Mouse (Mus musculus) CH12.LX (cell line): ENCODE data around the gene Gm11020. TPM values are rescaled to one million over a fixed set of nuclear protein-coding genes. Genes with fewer than 3 reads are reported as not detected.

Experiments used
- DNase-seq: peaks from one replicate; pipeline ENCODE4 v3.0.0-alpha.2; 2013; ENCODE audit errors: extremely low read depth
- H3K27ac ChIP-seq: 2 replicates; pipeline ENCODE4 v1.5.1; 2012; ENCODE audit warnings: low read depth, mild to moderate bottlenecking, control low read depth, moderate library complexity; ENCODE audit not compliant: insufficient read depth
- H3K27me3 ChIP-seq: replicated peaks from 2 replicates; pipeline ENCODE3; 2012; ENCODE audit warnings: inconsistent platforms
- H3K36me3 ChIP-seq, 2 experiments: replicated peaks in 1 of 2; 2 replicates each; pipeline versions ENCODE3 to v1.6.1; 2012; ENCODE audit warnings: inconsistent platforms in 1 of 2, low read length in 1 of 2, mild to moderate bottlenecking in 1 of 2, mixed read lengths in 1 of 2, moderate library complexity in 1 of 2; ENCODE audit not compliant: control insufficient read depth in 1 of 2, insufficient read depth in 1 of 2
- H3K4me1 ChIP-seq, 2 experiments: 2 replicates each; pipeline ENCODE4 v1.6.1; 2012; ENCODE audit warnings: inconsistent platforms in 1 of 2, moderate library complexity in 1 of 2; ENCODE audit not compliant: insufficient read depth in 2 of 2, control insufficient read depth in 1 of 2
- H3K4me2 ChIP-seq: 2 replicates; pipeline ENCODE4 v1.6.1; 2012; ENCODE audit warnings: low read depth, mild to moderate bottlenecking, control low read depth; ENCODE audit not compliant: poor library complexity, insufficient read depth, severe bottlenecking
- H3K4me3 ChIP-seq, 3 experiments: fragments of 150-350 bp in 1 of 3; sonication (generic) in 1 of 3; replicated peaks in 1 of 3; 2 replicates each; pipeline versions ENCODE3 to v1.5.1; 2011 to 2012; ENCODE audit warnings: low read depth in 2 of 3, low read length in 2 of 3, mild to moderate bottlenecking in 2 of 3, moderate library complexity in 2 of 3, control low read depth in 1 of 3, improper control_type of control experiment in 1 of 3, inconsistent platforms in 1 of 3, mixed read lengths in 1 of 3; ENCODE audit not compliant: poor library complexity in 1 of 3
- H3K79me2 ChIP-seq: replicated peaks from 2 replicates; pipeline ENCODE4 v1.6.1; 2012; ENCODE audit warnings: mild to moderate bottlenecking, moderate library complexity; ENCODE audit not compliant: control insufficient read depth, poor library complexity, insufficient read depth, severe bottlenecking; ENCODE audit errors: extremely low read depth
- H3K9ac ChIP-seq: 2 replicates; pipeline ENCODE4 v1.6.1; 2012; ENCODE audit warnings: low read depth, mild to moderate bottlenecking, control low read depth, moderate library complexity; ENCODE audit not compliant: insufficient read depth
- H3K9me3 ChIP-seq: replicated peaks from 2 replicates; pipeline ENCODE3; 2012; ENCODE audit warnings: low read length, inconsistent platforms, mixed read lengths
- BHLHE40 ChIP-seq: IDR thresholded peaks from 2 replicates; pipeline ENCODE4 v1.6.1; 2011; ENCODE audit warnings: mild to moderate bottlenecking, low read depth, low read length, improper control_type of control experiment
- CHD1 ChIP-seq: IDR thresholded peaks from 2 replicates; pipeline ENCODE4 v1.6.1; 2012; ENCODE audit warnings: low read depth, low read length, improper control_type of control experiment, inconsistent platforms
- CHD2 ChIP-seq: IDR thresholded peaks from 2 replicates; pipeline ENCODE4 v1.6.1; 2011; ENCODE audit warnings: low read length, improper control_type of control experiment
- E2F4 ChIP-seq: IDR thresholded peaks from 2 replicates; pipeline ENCODE4 v1.6.1; 2011; ENCODE audit warnings: low read depth, low read length, improper control_type of control experiment; ENCODE audit not compliant: insufficient replicate concordance
- EP300 ChIP-seq: IDR thresholded peaks from 2 replicates; pipeline ENCODE4 v1.6.1; 2011; ENCODE audit warnings: low read length, improper control_type of control experiment
- ETS1 ChIP-seq: conservative IDR thresholded peaks from 2 replicates; pipeline ENCODE4 v1.6.1; 2012; ENCODE audit warnings: low read depth, mild to moderate bottlenecking, inconsistent platforms, low read length, improper control_type of control experiment, moderate library complexity
- IRF4 ChIP-seq: IDR thresholded peaks from 2 replicates; pipeline ENCODE4 v1.6.1; 2014; ENCODE audit warnings: low read depth, mild to moderate bottlenecking, inconsistent platforms, low read length, improper control_type of control experiment
- MAZ ChIP-seq: IDR thresholded peaks from 2 replicates; pipeline ENCODE4 v1.6.1; 2012; ENCODE audit warnings: low read depth, mild to moderate bottlenecking, inconsistent platforms, low read length, improper control_type of control experiment, moderate library complexity
- MEF2A ChIP-seq: IDR thresholded peaks from 2 replicates; pipeline ENCODE4 v1.6.1; 2014; ENCODE audit warnings: low read depth, mild to moderate bottlenecking, inconsistent platforms, low read length, improper control_type of control experiment, borderline replicate concordance
- MXI1 ChIP-seq: IDR thresholded peaks from 2 replicates; pipeline ENCODE4 v1.6.1; 2011; ENCODE audit warnings: mild to moderate bottlenecking, low read depth, low read length, improper control_type of control experiment
- MYC ChIP-seq: IDR thresholded peaks from 2 replicates; pipeline ENCODE4 v1.6.1; 2011; ENCODE audit warnings: low read depth, mild to moderate bottlenecking, improper control_type of control experiment, low read length
- NELFE ChIP-seq: IDR thresholded peaks from 2 replicates; pipeline ENCODE4 v1.6.1; 2011; ENCODE audit warnings: low read depth, low read length, improper control_type of control experiment
- TBP ChIP-seq: conservative IDR thresholded peaks from 2 replicates; pipeline ENCODE4 v1.6.1; 2011; ENCODE audit warnings: low read depth, low read length, improper control_type of control experiment
- UBTF ChIP-seq: IDR thresholded peaks from 2 replicates; pipeline ENCODE4 v1.6.1; 2012; ENCODE audit warnings: low read depth, mild to moderate bottlenecking, inconsistent platforms, low read length, improper control_type of control experiment, moderate library complexity
- USF1 ChIP-seq: IDR thresholded peaks from 2 replicates; pipeline ENCODE4 v1.6.1; 2014; ENCODE audit warnings: low read depth, mild to moderate bottlenecking, inconsistent platforms, low read length, improper control_type of control experiment
- USF2 ChIP-seq: conservative IDR thresholded peaks from 2 replicates; pipeline ENCODE4 v1.6.1; 2011; ENCODE audit warnings: low read depth, low read length, improper control_type of control experiment
- ZC3H11A ChIP-seq: IDR thresholded peaks from 2 replicates; pipeline ENCODE4 v1.6.1; 2012; ENCODE audit warnings: low read depth, mild to moderate bottlenecking, inconsistent platforms, low read length, improper control_type of control experiment
- ZKSCAN1 ChIP-seq: IDR thresholded peaks from 2 replicates; pipeline ENCODE4 v1.6.1; 2012; ENCODE audit warnings: low read depth, inconsistent platforms, low read length, improper control_type of control experiment, borderline replicate concordance
- ZNF384 ChIP-seq: IDR thresholded peaks from 2 replicates; pipeline ENCODE4 v1.6.1; 2012; ENCODE audit warnings: low read depth, low read length, improper control_type of control experiment, inconsistent platforms
- dilution Hi-C: fragments of 300-500 bp; cut with MboI; formaldehyde crosslinking; loops from 2 replicates; pipeline ENCODE4 v1.14.3; 2020; ENCODE audit warnings: low sequenced_read_pairs; ENCODE audit not compliant: extremely low pct_unique_long_range_greater_than_20kb, extremely low pct_ligation_motif_present
- in situ Hi-C: fragments of 300-500 bp; cut with MboI; formaldehyde crosslinking; loops from 3 replicates; pipeline ENCODE4 v1.14.3; 2019; ENCODE audit warnings: low sequenced_read_pairs, low pct_ligation_motif_present, low pct_unique_long_range_greater_than_20kb, mixed read lengths
- polyA plus RNA-seq: library from polyadenylated mRNA; unstranded; fragments of >175 nt; gene quantifications from 2 replicates; pipeline ENCODE4 v1.2.1, GENCODE M21; 2012; ENCODE audit warnings: low read depth; ENCODE audit not compliant: insufficient read length
- total RNA-seq, 2 experiments: library from RNA; depleted of rRNA; stranded (reverse); fragments of 300-350 nt in 1 of 2; fragments of >200 nt in 1 of 2; gene quantifications; 2 replicates each; pipeline ENCODE4 v1.2.3; 2012 to 2014

The Gm11020 gene
- total and polyA plus RNA-seq, 3 experiments, result not detected

DNA sequence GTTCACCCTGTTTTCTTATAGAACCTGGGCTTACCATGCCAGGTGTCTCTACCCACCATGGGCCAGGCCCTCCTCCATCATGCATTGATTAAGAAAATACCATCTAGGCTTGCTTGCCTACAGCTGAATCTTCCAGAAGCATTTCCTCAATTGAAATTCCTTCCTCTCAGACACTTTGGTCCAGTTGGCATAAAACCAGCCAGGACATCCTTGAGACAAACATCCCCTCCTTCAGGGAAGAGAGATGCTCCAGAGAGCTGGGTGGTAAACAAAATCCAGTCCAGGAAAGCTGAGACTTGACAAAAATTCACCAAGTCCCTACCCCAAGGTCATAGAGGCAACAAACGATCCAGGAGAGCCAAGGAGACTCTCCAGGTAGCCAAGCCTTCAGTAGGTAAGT is 12.8 kb downstream of the Gm11020 start:
- no peak overlapping the region for H3K4me2 ChIP-seq
- H3K27me3 ChIP-seq, result peaks cover 7% of the 10 kb centered on the region
- H3K9me3 ChIP-seq, result no peaks in the 10 kb centered on the region
- no peaks in the 10 kb centered on the region for H3K36me3 ChIP-seq
- no peak overlapping the region for H3K9ac ChIP-seq
- peaks cover 0 to under 1% of the 10 kb centered on the region in 2 experiments; a peak in 1 of 4 replicates for H3K4me1 ChIP-seq
- DNase-seq, result no peak
- H3K27ac ChIP-seq, result no peak overlapping the region
- no peaks in the 10 kb centered on the region for H3K79me2 ChIP-seq
- dilution Hi-C loops, result no loop called here
- TF ChIP-seq IRF4 (no peak), ETS1 (no peak), BHLHE40 (no peak), MEF2A (no peak), USF1 (no peak), ZC3H11A (no peak), MXI1 (no peak), E2F4 (no peak), ZKSCAN1 (no peak)
- in situ Hi-C loops, result loop anchor here (10.0 kb wide), 1 partner anchor 89 kb away; the partner anchor contains the start of gene Tk2
- H3K4me3 ChIP-seq, result no peak overlapping the region

DNA sequence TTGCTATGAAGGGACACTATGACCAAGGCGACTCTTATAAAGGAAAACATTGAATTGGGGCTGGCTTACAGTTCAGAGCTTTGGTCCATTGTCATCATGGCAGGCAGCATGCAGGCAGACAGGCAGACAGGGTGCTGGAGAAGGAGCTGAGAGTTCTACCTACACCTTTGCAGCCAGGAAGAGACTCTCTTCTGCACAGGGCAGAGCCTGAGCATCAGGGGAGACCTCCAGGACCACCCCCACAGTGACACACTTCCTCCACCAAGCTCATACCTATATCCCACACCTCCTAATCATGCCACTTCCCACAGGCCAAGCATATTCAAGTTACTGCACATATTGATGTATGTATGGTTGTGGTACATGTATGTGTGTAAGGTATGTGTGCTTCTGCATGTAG is 15.4 kb downstream of the Gm11020 start:
- dilution Hi-C loops (no loop called here), in situ Hi-C loops (loop anchor here (10.0 kb wide), 1 partner anchor 92 kb away; the partner anchor contains the start of gene Tk2)
- Histone ChIP-seq H3K4me1 (peaks cover 3 to 16% of the 10 kb centered on the region in 2 experiments; a peak in 2 of 4 replicates), H3K9ac (no peak overlapping the region), H3K79me2 (no peaks in the 10 kb centered on the region), H3K4me3 (no peak overlapping the region), H3K36me3 (no peaks in the 10 kb centered on the region), H3K27me3 (no peaks in the 10 kb centered on the region), H3K4me2 (no peak overlapping the region), H3K9me3 (no peaks in the 10 kb centered on the region), H3K27ac (no peak overlapping the region)
- no peak for TF ChIP-seq ZNF384
- TF ChIP-seq MXI1, result no peak
- TF ChIP-seq MAZ, result no peak
- no peak for TF ChIP-seq TBP
- no peak for TF ChIP-seq CHD2
- no peak for TF ChIP-seq CHD1
- TF ChIP-seq ZKSCAN1, result no peak
- no peak for TF ChIP-seq EP300
- no peak for TF ChIP-seq USF2
- no peak for TF ChIP-seq USF1
- no peak for TF ChIP-seq UBTF
- no peak for TF ChIP-seq MYC
- no peak for TF ChIP-seq NELFE
- DNase-seq, result no peak
